ENCODE assay signal across 23 mouse cellular contexts in genomic region chr13:59811581-59811980, GRCm38 (mm10). TPM values are rescaled to one million over a fixed set of nuclear protein-coding genes. Genes with fewer than 3 reads are reported as not detected.
A peak's percentile ranks its signal among the peaks of the same experiment; 100 is the strongest.
DNase-seq lines count a peak whose midpoint lies in the region; ATAC-seq lines count a peak whose summit lies in the region.
"Had no signal": no experiment of that assay in that cellular context is flagged by ENCODE, and none has a peak within 500 bp of the region (broad histone marks: within the 10 kb centered on the region; RNA-seq: fewer than 3 reads in every experiment).

No protein-coding gene starts in this region.

- peak; percentile 63 for DNase-seq in heart, adult 11 months
- no peak for DNase-seq in liver, embryonic 11.5 days (ENCODE audit: low spot score)
- no peak for DNase-seq in liver, embryonic 13.5 days
- no peak for DNase-seq in liver
- DNase-seq in testis, postnatal 14 days (ENCODE audit: low spot score) = peak; percentile 53
- DNase-seq in testis, postnatal 10 days (ENCODE audit: low spot score) = no peak
- DNase-seq: adrenal gland, adult 2 months; adrenal gland, adult 8-10 months; adrenal gland, postnatal 10 days; adrenal gland, postnatal 14 days; adrenal gland, postnatal 25 days; adrenal gland, postnatal 36 days; B cell, adult 2 months; cerebellum, adult 11 months; cerebellum, adult 11-12 months had no signal

- no peak overlapping the region for H3K4me3 ChIP-seq in heart, embryonic 11.5 days (ENCODE audit: low read depth, low read length)
- no peak overlapping the region for H3K4me3 ChIP-seq in liver, embryonic 12.5 days
- H3K4me3 ChIP-seq in liver, embryonic 11.5 days (ENCODE audit: low read depth, low read length) = no peak overlapping the region
- H3K4me3 ChIP-seq in liver, embryonic 13.5 days (replicated peaks) = no peak overlapping the region

- H3K36me3 ChIP-seq in heart, embryonic 11.5 days (ENCODE audit: control insufficient read depth, insufficient read depth, low read length) = peaks cover 34% of the 10 kb centered on the region
- peaks cover 96% of the 10 kb centered on the region for H3K36me3 ChIP-seq in liver, embryonic 12.5 days
- H3K36me3 ChIP-seq in liver, embryonic 11.5 days (ENCODE audit: control insufficient read depth, insufficient read depth, low read length) = peaks cover 59% of the 10 kb centered on the region
- H3K36me3 ChIP-seq in liver, embryonic 13.5 days = peaks cover 95% of the 10 kb centered on the region

- no peak for ATAC-seq in heart, embryonic 11.5 days (replicated peaks; ENCODE audit: insufficient number of reproducible peaks, low FRiP score, low TSS enrichment)
- no peak for ATAC-seq in liver, embryonic 12.5 days
- ATAC-seq in liver, embryonic 11.5 days (replicated peaks; ENCODE audit: low FRiP score) = no peak
- ATAC-seq in liver, embryonic 13.5 days (ENCODE audit: low read depth) = no peak
- ATAC-seq: activated CD4-positive, CD25-positive, alpha-beta regulatory T cell, adult 4 months; CD4-positive, CD25-positive, alpha-beta regulatory T cell, adult 4 months; Patski had no signal

- H3K9me3 ChIP-seq in heart, embryonic 11.5 days (replicated peaks; ENCODE audit: control insufficient read depth, low read length) = no peaks in the 10 kb centered on the region
- H3K9me3 ChIP-seq in liver, embryonic 12.5 days (replicated peaks) = no peaks in the 10 kb centered on the region
- H3K9me3 ChIP-seq in liver, embryonic 11.5 days (ENCODE audit: control insufficient read depth, low read length) = no peaks in the 10 kb centered on the region
- no peaks in the 10 kb centered on the region for H3K9me3 ChIP-seq in liver, embryonic 13.5 days (replicated peaks)
- H3K9me3 ChIP-seq: G1E had no signal

- no peak overlapping the region for H3K4me2 ChIP-seq in heart, embryonic 11.5 days
- no peak overlapping the region for H3K4me2 ChIP-seq in liver, embryonic 12.5 days
- no peak overlapping the region for H3K4me2 ChIP-seq in liver, embryonic 11.5 days
- H3K4me2 ChIP-seq in liver, embryonic 13.5 days = no peak overlapping the region

- no peak overlapping the region for H3K27ac ChIP-seq in heart, embryonic 11.5 days (ENCODE audit: low read depth, low read length)
- peak overlapping the region; percentile 76; the same call in 1 of the 2 replicates for H3K27ac ChIP-seq in liver, embryonic 12.5 days
- no peak overlapping the region for H3K27ac ChIP-seq in liver, embryonic 11.5 days (ENCODE audit: low read depth, low read length)
- H3K27ac ChIP-seq in liver, embryonic 13.5 days = peak overlapping the region; percentile 74; the same call in 1 of the 2 replicates

- no peak overlapping the region for H3K9ac ChIP-seq in heart, embryonic 11.5 days (ENCODE audit: low read depth, low read length)
- H3K9ac ChIP-seq in liver, embryonic 12.5 days = no peak overlapping the region
- H3K9ac ChIP-seq in liver, embryonic 11.5 days (ENCODE audit: low read depth, low read length) = no peak overlapping the region
- H3K9ac ChIP-seq in liver, embryonic 13.5 days = 0 out of 2 replicates have a peak overlapping the region, but pooled peaks have one; percentile 30

- WGBS in heart, embryonic 11.5 days (ENCODE audit: insufficient replicate concordance) = 93% methylated on average over 3 of the region's 3 CpGs
- 91% methylated on average over 3 of the region's 3 CpGs for WGBS in liver, embryonic 12.5 days (ENCODE audit: insufficient replicate concordance)
- 97% methylated on average over 3 of the region's 3 CpGs for WGBS in liver, embryonic 11.5 days
- WGBS in liver, embryonic 13.5 days (ENCODE audit: insufficient replicate concordance) = 94% methylated on average over 3 of the region's 3 CpGs

- peaks cover 6% of the 10 kb centered on the region; the same call in 1 of the 2 replicates for H3K4me1 ChIP-seq in heart, embryonic 11.5 days (ENCODE audit: control insufficient read depth, insufficient read depth, low read length)
- peaks cover 48% of the 10 kb centered on the region for H3K4me1 ChIP-seq in liver, embryonic 12.5 days
- H3K4me1 ChIP-seq in liver, embryonic 11.5 days (replicated peaks; ENCODE audit: control insufficient read depth, insufficient read depth, low read length) = peaks cover 12% of the 10 kb centered on the region
- H3K4me1 ChIP-seq in liver, embryonic 13.5 days (replicated peaks) = peaks cover 59% of the 10 kb centered on the region

- H3K27me3 ChIP-seq in heart, embryonic 11.5 days (ENCODE audit: control insufficient read depth, insufficient read depth, low read length) = no peaks in the 10 kb centered on the region
- H3K27me3 ChIP-seq in liver, embryonic 12.5 days (replicated peaks) = no peaks in the 10 kb centered on the region
- no peaks in the 10 kb centered on the region for H3K27me3 ChIP-seq in liver, embryonic 11.5 days (replicated peaks; ENCODE audit: control insufficient read depth, insufficient read depth, low read length)
- no peaks in the 10 kb centered on the region for H3K27me3 ChIP-seq in liver, embryonic 13.5 days
- H3K27me3 ChIP-seq: CH12.LX, Patski had no signal

RNA-seq across cellular contexts. Expression of gene Tut7, which starts 11.4 kb away (rescaled TPM):
- polyA plus RNA-seq in heart, embryonic 11.5 days (2014; fragmentation: Nextera tagmentation; extraction: Ambion mirVana) = 40.1 and 45.1 TPM in 2 replicates
- polyA plus RNA-seq in liver, embryonic 12.5 days (2016; fragmentation: Nextera tagmentation; extraction: Ambion mirVana) = 66.3 and 74.4 TPM in 2 replicates
- polyA plus RNA-seq in liver, embryonic 11.5 days (2014; fragmentation: Nextera tagmentation; extraction: Ambion mirVana) = 68.2 and 69.5 TPM in 2 replicates
- polyA plus RNA-seq in liver, embryonic 13.5 days (2015; fragmentation: Nextera tagmentation; extraction: Ambion mirVana) = 54.4 and 61.8 TPM in 2 replicates

RNA-seq across cellular contexts. Expression of gene Gm49354, which starts 29.5 kb away (rescaled TPM):
- not detected in 2 replicates for polyA plus RNA-seq in heart, embryonic 11.5 days (2014; fragmentation: Nextera tagmentation; extraction: Ambion mirVana)
- not detected in 2 replicates for polyA plus RNA-seq in liver, embryonic 12.5 days (2016; fragmentation: Nextera tagmentation; extraction: Ambion mirVana)
- not detected in 2 replicates for polyA plus RNA-seq in liver, embryonic 11.5 days (2014; fragmentation: Nextera tagmentation; extraction: Ambion mirVana)
- polyA plus RNA-seq in liver, embryonic 13.5 days (2015; fragmentation: Nextera tagmentation; extraction: Ambion mirVana) = not detected in 2 replicates
- polyA plus RNA-seq: activated CD4-positive, CD25-positive, alpha-beta regulatory T cell, adult 4 months; adrenal gland, adult 2 months; C2C12; CD4-positive, CD25-positive, alpha-beta regulatory T cell, adult 4 months had no signal

RNA-seq across cellular contexts. Expression of gene Isca1, which starts 42.0 kb away (rescaled TPM):
- 168 and 171 TPM in 2 replicates for polyA plus RNA-seq in heart, embryonic 11.5 days (2014; fragmentation: Nextera tagmentation; extraction: Ambion mirVana)
- polyA plus RNA-seq in liver, embryonic 12.5 days (2016; fragmentation: Nextera tagmentation; extraction: Ambion mirVana) = 216 and 223 TPM in 2 replicates
- polyA plus RNA-seq in liver, embryonic 11.5 days (2014; fragmentation: Nextera tagmentation; extraction: Ambion mirVana) = 173 and 181 TPM in 2 replicates
- 218 and 244 TPM in 2 replicates for polyA plus RNA-seq in liver, embryonic 13.5 days (2015; fragmentation: Nextera tagmentation; extraction: Ambion mirVana)

Comparison
In these comparisons a context has a peak if more than half of its experiments do, and no peak if none do; other contexts are left out.
1. DNase-seq: peak in heart, adult 11 months (single experiment) and testis, postnatal 14 days (single experiment); none in liver, embryonic 11.5 days (single experiment), liver, embryonic 13.5 days (single experiment), liver (single experiment) and testis, postnatal 10 days (single experiment).
2. H3K27ac ChIP-seq: peak in liver, embryonic 12.5 days (single experiment) and liver, embryonic 13.5 days (single experiment); none in heart, embryonic 11.5 days (single experiment) and liver, embryonic 11.5 days (single experiment).